Mouse (Mus musculus): ENCODE measurements around the gene Dchs2. TPM values are rescaled to one million over a fixed set of nuclear protein-coding genes. Genes with fewer than 3 reads are reported as not detected.
"Not testable (repeated sequence)": the region's sequence is repeated elsewhere in the genome, so short reads cannot be mapped to it uniquely, and the experiment has no call there.

The Dchs2 gene
- 1 to 10 TPM; 2.2 to 4.7 TPM for total RNA-seq (2021)

GRCm38 (mm10) chr3:83127726-83128448, at the start of gene Dchs2:
Dchs2 (plus strand) TSS chr3:83127948.
- no peak for DNase-seq (ENCODE audit: low spot score in 2 of 2)
- intact Hi-C loops (cut with DNase I) = no loop called here

GRCm38 (mm10) chr3:83080567-83081055, 47.1 kb upstream of the Dchs2 start:
- intact Hi-C loops (cut with DNase I) = loop anchor here (1.0 kb wide), 1 partner anchor 81 kb away; no protein-coding TSS in a partner anchor
- peak; percentile 42 to 57 for DNase-seq (ENCODE audit: low spot score in 2 of 2)

- DNase-seq (ENCODE audit: low spot score in 2 of 2) = no peak
- intact Hi-C loops (cut with DNase I) = no loop called here
Measured at GRCm38 (mm10) chr3:83097586-83097985, 30.2 kb upstream of the Dchs2 start.

GRCm38 (mm10) chr3:83098546-83099034, 29.2 kb upstream of the Dchs2 start:
- intact Hi-C loops (cut with DNase I) = no loop called here
- peak in 1 of 2 experiments; percentile 34 for DNase-seq (ENCODE audit: low spot score in 2 of 2)

- no peak for DNase-seq (ENCODE audit: low spot score in 2 of 2)
- intact Hi-C loops (cut with DNase I) = no loop called here
Measured at GRCm38 (mm10) chr3:83099139-83099538, 28.6 kb upstream of the Dchs2 start.

- intact Hi-C loops (cut with DNase I) = no loop called here
- no peak for DNase-seq (ENCODE audit: low spot score in 2 of 2)
Measured at GRCm38 (mm10) chr3:83099651-83100050, 28.1 kb upstream of the Dchs2 start.

GRCm38 (mm10) chr3:83102286-83102685, 25.5 kb upstream of the Dchs2 start:
- intact Hi-C loops (cut with DNase I) = no loop called here

GRCm38 (mm10) chr3:83110163-83110562, 17.6 kb upstream of the Dchs2 start:
- DNase-seq (ENCODE audit: low spot score in 2 of 2) = peak in 1 of 2 experiments; percentile 54
- intact Hi-C loops (cut with DNase I) = loop anchor here (1.0 to 2.0 kb wide), 2 partner anchors 113 to 163 kb away; no protein-coding TSS in a partner anchor

More at GRCm38 (mm10) chr3:83102286-83102685, 25.5 kb upstream of the Dchs2 start:
- DNase-seq (ENCODE audit: low spot score in 2 of 2) = no peak

- intact Hi-C loops (cut with DNase I) = loop anchor here (2.0 kb wide), 1 partner anchor 111 kb away; no protein-coding TSS in a partner anchor
- DNase-seq (ENCODE audit: low spot score in 2 of 2) = no peak
Measured at GRCm38 (mm10) chr3:83111485-83112261, 16.1 kb upstream of the Dchs2 start.

- intact Hi-C loops (cut with DNase I) = no loop called here
- DNase-seq (ENCODE audit: low spot score in 2 of 2) = no peak
Measured at GRCm38 (mm10) chr3:83112869-83113268, 14.9 kb upstream of the Dchs2 start.

- intact Hi-C loops (cut with DNase I) = no loop called here
- DNase-seq (ENCODE audit: low spot score in 2 of 2) = no peak
Measured at GRCm38 (mm10) chr3:83114946-83115345, 12.8 kb upstream of the Dchs2 start.

- DNase-seq (ENCODE audit: low spot score in 2 of 2) = no peak
- intact Hi-C loops (cut with DNase I) = no loop called here
Measured at GRCm38 (mm10) chr3:83117592-83117991, 10.2 kb upstream of the Dchs2 start.

- DNase-seq (ENCODE audit: low spot score in 2 of 2); intact Hi-C loops (cut with DNase I): not testable (repeated sequence)
Measured at GRCm38 (mm10) chr3:83123945-83124344, 3.8 kb upstream of the Dchs2 start.

GRCm38 (mm10) chr3:83127088-83127725, 541 bp upstream of the Dchs2 start:
- intact Hi-C loops (cut with DNase I) = no loop called here
- no peak for DNase-seq (ENCODE audit: low spot score in 2 of 2)

GRCm38 (mm10) chr3:83128449-83128922, 738 bp downstream of the Dchs2 start:
- no peak for DNase-seq (ENCODE audit: low spot score in 2 of 2)
- intact Hi-C loops (cut with DNase I) = no loop called here

GRCm38 (mm10) chr3:83129151-83129550, 1.4 kb downstream of the Dchs2 start:
- intact Hi-C loops (cut with DNase I) = no loop called here
- DNase-seq (ENCODE audit: low spot score in 2 of 2) = no peak

- no peak for DNase-seq (ENCODE audit: low spot score in 2 of 2)
- intact Hi-C loops (cut with DNase I) = no loop called here
Measured at GRCm38 (mm10) chr3:83136413-83136812, 8.7 kb downstream of the Dchs2 start.

GRCm38 (mm10) chr3:83138820-83139219, 11.1 kb downstream of the Dchs2 start:
- DNase-seq (ENCODE audit: low spot score in 2 of 2) = no peak
- intact Hi-C loops (cut with DNase I) = no loop called here

- intact Hi-C loops (cut with DNase I) = no loop called here
- no peak for DNase-seq (ENCODE audit: low spot score in 2 of 2)
Measured at GRCm38 (mm10) chr3:83145610-83146009, 17.9 kb downstream of the Dchs2 start.

All from left cerebral cortex, postnatal 25 days (tissue).